Comparison of ENCODE assay signal across 1 mouse cellular context in the genomic region with DNA sequence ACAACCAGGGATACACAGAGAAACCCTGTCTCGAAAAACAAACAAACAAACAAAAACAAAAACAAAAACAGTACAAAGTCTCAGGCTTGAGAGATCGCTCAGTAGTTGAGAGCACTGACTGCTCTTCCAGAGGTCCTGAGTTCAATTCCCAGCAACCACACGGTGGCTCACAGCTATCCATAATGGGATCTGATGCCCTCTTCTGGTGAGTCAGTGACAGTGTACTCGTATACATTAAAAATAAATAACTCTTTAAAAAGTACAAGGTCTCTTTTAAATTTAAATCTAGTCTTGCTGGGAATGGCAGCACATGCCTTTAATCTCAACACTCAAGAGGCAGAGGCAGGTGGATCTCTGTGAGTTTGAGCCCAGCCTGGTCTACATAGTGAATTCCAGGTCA.
TF ChIP-seq lines count a peak whose summit lies in the region.

No protein-coding gene starts in this region.

TF ChIP-seq in MEL, 35 proteins besides CTCF, POLR2A, EP300 and RAD21 (continued from another document):
- TF ChIP-seq KAT2A (conservative IDR thresholded peaks at IDR 0.05; ENCODE audit: low read depth, low read length): no peak
- TF ChIP-seq ELF1 (IDR thresholded peaks at IDR 0.05; ENCODE audit: low read depth, low read length): no peak
